Mouse (Mus musculus): ENCODE data around the gene Abcc3. TPM values are rescaled to one million over a fixed set of nuclear protein-coding genes. Genes with fewer than 3 reads are reported as not detected.
"Not testable (repeated sequence)": the region's sequence is repeated elsewhere in the genome, so short reads cannot be mapped to it uniquely, and the experiment has no call there.

The Abcc3 gene
- total RNA-seq, 2 experiments from 2014 or later, result 2.6 to 3.3 TPM

DNA sequence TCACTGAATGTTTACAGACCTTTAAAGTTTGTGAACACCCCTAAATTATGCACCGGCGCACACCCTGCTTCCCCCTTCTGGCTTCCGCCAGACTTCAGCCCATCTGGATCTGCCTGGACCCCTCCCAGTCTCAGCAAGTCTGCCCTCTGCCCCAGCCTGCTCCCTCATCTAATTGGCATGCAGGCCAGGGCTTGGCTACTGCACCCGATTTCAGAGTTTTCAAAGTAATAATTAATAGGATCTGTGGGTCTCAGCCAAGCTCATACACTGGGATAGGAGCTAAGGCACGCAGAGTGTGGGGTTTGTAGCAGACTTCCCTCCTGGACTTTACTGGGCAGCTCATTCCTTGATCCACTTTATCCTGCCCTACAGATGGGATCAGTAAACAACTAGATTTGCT lies 11.4 kb upstream of the Abcc3 start:
- intact Hi-C loops (cut with DNase I), result loop anchor here (2.0 to 5.0 kb wide), 4 partner anchors 61 to 167 kb away; partner anchors contain the start of gene Ankrd40
- DNase-seq, result no peak

DNA sequence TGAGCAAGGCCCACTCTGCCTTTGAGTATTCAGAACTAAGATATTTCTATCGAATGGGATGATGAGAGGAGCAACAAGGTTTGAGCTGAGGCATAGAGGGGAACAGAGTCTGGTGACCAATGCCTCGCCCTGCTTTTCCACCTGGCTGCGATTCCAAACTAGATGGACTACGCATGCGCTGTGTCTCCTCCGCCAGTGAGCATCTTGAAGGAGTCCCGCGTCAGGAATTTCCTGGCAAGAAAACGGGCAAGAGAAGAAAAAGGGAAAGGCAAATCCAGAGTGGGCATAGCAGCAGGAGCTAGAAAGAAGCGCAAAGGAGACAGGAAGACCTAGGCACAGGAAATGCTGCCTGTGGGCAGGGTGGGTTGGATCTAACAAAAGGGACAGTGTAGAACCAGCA lies 11.0 kb upstream of the Abcc3 start:
- DNase-seq, result no peak
- intact Hi-C loops (cut with DNase I), result loop anchor here (2.0 to 5.0 kb wide), 4 partner anchors 61 to 166 kb away; partner anchors contain the start of gene Ankrd40

DNA sequence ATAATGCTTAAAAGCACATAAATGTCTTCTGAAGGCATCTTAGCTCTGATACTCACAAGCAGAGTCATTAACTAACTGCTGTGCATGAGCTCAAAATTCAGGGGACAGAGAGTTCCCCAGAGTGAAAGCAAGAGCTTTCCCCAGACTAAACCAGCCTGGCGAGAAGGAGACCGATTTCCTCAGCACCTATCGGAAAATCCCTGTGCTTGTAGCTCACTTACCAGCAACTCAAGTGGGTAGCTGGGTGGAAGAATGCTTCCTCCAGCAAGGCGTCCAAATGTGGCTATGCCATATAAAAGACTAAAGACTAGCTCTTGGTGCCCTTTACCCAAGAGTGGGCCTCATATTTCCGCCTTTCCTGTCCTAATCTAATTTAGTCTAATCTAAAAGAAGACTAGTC lies 9.9 kb upstream of the Abcc3 start:
- intact Hi-C loops (cut with DNase I), result loop anchor here (5.0 kb wide), 2 partner anchors 140 to 165 kb away; no protein-coding TSS in a partner anchor

DNA sequence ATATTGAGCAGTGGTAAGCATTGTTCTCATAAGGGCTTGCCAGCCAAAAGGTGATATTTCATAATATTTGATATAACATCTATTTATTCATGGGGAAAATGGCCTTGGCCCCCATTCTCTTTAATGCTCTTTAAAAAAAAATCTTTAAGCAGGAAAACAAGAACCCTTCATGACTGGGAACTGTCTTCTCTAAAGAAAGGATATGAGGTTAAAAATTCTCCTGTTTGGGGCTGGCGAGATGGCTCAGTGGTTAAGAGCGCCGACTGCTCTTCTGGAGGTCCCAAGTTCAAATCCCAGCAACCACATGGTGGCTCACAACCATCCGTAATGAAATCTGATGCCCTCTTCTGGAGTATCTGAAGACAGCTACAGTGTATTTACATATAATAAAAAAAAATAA lies 9.2 kb upstream of the Abcc3 start:
- intact Hi-C loops (cut with DNase I), result loop anchor here (5.0 kb wide), 2 partner anchors 140 to 165 kb away; no protein-coding TSS in a partner anchor
- not testable (repeated sequence) for DNase-seq

More for the DNA sequence above, 9.9 kb upstream of the Abcc3 start:
- no peak for DNase-seq

DNA sequence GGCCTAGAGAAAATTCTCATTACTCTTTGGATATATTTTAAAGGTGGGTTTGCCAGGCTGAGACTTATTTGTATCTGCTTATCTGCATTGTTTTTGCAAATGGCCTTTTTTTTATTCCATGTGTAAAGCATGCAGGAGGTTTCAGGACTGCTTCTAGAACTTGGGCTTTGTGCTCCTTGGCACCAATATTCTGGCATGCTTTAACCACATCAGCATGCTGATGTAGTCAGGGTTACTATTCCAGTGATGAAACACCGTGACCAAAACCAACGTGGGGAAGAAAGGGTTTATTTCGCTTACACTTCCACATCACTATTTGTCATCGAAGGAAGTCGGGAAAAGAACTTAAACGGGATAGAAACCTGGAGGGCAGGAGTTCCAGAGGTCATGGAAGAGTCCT lies 8.2 kb upstream of the Abcc3 start:
- no peak for DNase-seq
- intact Hi-C loops (cut with DNase I), result loop anchor here (5.0 kb wide), 2 partner anchors 141 to 164 kb away; no protein-coding TSS in a partner anchor

DNA sequence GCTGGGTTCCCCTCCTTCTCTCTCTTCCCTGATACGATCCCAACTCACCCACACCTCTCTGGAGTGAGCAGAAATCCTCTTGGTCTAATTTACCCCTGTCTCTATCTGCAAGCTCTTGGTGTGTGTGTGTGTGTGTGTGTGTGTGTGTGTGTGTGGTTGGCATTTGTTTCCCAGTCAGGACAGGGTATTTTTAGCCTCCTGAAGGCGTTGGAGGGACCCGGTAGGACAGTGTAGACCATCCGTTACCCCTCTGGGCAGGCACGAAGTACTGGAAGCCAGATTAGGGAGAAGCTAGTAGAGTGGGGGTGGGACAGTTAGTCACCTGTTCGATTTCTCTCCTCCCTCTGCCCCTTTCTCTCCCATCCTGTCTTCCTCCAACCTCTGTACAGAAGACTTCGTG lies 1.3 kb upstream of the Abcc3 start:
- intact Hi-C loops (cut with DNase I), result no loop called here
- no peak for DNase-seq

DNA sequence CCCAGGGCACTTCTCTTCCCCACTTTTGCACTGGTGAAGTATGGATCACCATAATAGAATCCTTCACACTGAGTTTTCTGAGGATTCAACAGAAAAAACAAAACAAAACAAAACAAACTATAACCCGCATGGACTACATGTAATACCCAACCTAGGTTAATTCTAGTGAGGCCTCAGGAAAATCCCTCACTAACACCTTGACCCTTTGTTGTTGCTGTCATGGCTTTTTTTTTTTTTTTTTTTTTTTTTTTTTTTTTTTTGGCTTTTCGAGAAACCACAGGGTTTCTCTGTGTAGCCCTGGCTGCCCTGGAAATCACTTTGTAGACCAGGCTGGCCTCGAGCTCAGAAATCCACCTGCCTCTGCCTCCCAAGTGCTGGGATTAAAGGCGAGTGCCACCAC lies 693 bp upstream of the Abcc3 start:
- intact Hi-C loops (cut with DNase I); DNase-seq: not testable (repeated sequence)

DNA sequence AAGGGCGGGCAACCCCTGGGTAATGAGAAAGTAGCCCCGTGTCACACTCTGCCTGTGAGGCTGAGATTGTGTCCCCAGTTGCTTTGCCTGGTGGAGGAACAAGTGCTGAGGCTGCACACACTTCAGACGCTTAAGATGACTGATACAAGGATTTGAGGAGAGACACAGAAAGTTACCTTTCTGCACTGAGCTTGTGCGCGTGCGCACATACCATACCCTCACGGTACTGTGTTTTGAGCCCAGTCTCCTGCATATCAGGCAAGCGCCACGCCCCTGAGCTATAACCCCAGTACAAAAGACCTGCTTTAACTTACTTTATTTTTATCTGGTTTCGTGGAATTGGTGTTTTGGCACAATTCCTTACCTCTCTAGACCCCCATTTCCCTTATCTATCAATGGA lies 1.1 kb downstream of the Abcc3 start:
- DNase-seq, result no peak
- intact Hi-C loops (cut with DNase I), result no loop called here

DNA sequence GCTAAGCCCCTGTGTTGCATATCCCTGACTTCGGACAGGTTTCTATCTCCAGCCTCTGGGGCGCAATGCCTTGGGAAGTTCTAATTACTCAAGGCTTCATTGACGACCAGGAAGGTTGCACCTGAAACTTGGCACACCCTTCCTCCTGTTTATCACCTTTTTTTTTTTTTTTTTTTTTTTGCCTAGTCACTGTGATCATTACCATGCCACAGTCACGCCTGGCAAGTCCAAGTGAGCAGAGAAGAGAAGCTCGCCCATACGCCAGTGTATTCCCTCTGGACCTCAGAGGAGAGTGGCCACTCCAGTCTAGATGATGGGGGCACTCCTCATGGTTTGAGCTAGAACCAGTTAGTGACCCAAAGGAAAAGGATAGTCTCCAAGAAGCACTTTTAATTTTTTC lies 2.0 kb downstream of the Abcc3 start:
- DNase-seq, result no peak

DNA sequence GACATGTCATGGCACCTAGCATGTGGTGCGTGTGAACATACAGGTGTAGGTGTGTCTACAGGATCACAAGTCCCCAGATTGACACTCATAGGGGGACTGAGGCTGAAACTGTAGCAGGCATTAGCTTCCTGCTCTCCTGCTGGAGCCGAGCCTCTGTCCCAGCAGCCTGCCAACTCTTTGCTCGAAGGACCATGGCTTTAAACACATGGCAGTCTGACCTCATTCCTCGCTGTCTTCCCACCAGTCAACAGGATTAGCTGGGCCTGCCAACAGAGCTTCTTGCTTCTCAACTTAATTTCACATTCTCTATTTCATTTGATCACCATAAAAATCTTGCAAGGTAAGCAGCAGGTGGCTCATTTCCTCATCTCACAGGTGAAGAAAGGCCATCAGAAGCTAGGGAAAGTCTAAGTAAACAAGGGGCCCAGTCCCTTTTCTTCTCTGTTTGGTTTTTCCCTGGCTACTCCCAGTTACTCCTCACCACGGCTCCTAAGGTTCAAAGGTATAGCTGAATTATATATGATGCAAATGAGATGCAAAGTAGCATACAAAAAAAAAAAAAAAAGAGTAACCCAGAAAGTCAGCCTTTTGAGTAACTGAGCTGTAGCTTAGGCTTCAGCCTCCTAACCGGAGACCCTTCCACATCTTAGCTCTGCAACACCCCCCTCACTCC lies 2.9 kb downstream of the Abcc3 start:
- peak in 1 of 2 experiments; percentile 21 for DNase-seq
- intact Hi-C loops (cut with DNase I), result no loop called here

More for the DNA sequence above, 2.0 kb downstream of the Abcc3 start:
- intact Hi-C loops (cut with DNase I), result no loop called here

DNA sequence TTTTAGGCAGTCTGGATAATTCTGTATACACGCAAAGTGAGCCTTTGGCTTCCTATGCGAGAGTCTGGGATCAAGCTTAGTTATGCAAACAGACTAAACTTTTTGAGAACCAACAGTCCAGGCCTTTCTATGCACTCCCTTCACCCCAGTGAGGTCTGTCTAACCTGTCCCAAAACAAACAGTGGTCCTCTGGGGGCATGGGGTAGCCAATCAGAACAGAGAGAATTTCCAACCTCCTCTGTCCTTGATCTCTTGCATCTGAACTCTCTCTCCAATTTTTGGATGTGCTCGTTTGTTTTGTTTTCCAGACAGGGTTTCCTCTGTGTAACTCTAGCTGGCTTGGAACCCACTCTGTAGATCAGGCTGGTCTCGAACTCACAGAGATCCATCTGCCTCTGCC lies 3.8 kb downstream of the Abcc3 start:
- no peak for DNase-seq
- intact Hi-C loops (cut with DNase I), result no loop called here

DNA sequence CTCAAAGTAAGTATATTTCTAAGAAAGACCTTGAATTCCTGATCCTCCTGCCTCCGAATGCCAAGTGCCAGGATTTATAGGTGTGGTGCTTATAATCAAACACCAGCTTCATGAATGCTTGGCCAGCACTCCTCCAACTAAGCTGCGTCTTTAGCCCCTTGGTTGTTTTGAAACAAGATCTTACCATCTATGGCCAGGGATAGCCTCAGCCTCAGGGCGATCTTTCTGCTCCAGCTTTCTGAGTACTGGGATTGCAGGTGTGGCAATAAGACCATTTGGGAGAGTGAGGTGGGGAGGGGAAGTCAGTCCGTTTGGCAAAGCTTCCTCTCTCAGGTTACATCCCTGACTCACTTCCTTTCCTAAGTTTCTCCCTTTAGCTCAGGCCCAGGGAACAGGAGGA lies 5.0 kb downstream of the Abcc3 start:
- intact Hi-C loops (cut with DNase I), result no loop called here

DNA sequence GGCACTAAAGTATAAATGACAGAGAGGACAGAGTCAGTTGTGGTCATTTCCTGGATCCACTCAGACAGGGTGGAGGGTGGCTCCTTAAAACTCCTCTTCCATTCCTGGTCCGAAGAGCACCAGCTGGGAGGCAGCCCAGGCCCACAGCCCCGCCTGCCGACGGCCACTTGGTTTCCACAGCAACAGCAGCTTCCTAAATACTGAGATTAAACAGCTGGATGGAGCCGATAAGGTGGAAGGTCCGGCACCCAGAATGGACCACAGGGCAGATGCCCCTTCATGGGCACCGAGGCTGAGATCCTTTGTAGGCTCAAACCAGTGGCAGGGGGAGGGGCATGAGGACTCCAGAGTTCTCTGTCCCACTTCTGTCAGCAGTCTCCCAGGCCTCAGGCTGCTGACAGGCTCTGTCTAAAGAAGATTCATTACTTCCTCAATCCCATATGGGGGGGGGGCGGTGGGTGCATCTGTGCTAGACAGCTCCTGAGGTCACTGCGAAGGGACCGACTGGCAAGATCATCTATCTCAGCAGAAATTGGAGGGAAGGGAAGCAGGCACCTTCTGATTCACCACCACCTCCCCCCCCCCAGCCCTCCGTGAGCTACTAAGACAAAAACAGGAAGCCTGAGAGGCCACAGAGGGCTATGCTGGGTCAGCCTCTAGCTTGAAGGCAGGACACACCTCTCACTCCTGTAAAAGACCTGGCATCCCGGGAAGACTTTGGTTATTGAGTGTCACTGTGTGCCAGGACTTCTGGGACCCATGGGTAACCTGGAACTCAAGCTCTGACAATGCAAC lies 6.6 kb downstream of the Abcc3 start:
- peak; percentile 54 to 56 for DNase-seq
- intact Hi-C loops (cut with DNase I), result no loop called here

More for the DNA sequence above, 5.0 kb downstream of the Abcc3 start:
- DNase-seq, result no peak

DNA sequence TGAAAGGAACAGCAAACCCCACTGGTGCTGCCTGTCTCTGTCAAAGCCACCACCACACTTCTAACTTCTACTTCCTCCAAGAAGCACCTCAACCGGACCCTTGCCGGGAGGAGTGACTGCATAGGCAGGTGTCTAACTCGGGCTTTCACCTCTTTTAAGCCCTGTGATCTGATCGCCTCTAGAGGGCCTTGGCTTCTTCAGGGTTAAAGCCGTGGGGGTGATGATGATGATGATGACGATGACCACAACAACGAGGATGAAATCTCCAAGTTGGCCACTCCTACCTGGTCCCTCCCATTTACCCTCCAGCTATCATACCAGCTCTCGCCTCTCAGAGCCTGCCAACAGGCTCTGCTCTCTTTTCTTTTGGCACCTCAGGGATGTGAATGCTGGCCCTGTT lies 13.1 kb downstream of the Abcc3 start:
- DNase-seq, result no peak
- intact Hi-C loops (cut with DNase I), result no loop called here

DNA sequence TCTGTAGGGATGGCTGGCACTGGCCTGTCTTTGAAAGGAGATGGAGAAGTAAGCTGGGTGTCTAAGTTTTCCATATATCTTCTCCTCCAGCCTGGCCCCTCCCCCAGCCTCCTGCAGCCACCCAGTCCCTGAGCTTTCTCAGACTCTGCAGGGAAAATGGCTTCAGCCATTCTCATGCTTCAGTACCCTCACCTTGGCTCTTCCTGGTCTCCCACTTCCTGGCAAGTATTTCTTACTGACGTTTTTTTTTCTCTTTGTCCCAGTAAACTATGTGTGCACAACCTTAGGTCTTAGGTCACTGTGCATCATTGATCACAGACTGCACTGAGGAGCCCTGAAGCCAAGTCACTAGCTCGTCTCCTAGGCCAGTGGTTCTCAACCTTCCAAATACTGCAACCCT lies 13.7 kb downstream of the Abcc3 start:
- DNase-seq, result no peak
- intact Hi-C loops (cut with DNase I), result no loop called here

DNA sequence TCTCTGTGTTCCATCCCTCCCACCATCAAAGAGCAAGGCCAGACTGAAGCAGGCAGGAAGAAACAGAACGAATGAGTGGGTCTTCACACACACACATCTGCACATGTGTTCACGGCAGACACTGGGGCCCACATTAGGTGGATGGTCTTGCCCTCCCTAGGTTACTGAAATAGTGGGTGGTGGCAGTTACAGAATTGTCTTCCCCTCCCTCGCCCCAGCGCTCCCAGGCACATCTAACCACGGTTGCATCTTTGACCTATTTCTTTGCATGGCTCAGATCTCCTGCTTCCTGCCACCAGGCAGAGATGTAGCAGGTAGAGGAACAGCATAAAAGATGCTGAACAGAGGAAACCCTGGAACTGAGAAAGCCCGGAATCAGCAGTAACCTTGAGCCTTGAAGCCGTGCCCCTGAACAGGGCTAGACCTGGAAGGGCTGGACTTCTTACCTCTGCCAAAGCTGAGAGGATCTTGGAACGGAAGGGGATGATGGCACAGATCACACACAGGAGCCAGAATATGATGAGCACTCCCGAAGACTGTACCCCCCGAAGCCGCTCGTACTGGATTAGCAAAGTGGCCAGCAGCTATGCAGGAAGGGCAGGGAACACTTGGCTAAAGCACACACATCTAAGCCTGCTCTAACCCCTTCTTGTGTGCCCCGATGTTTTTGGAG lies 18.4 kb downstream of the Abcc3 start:
- intact Hi-C loops (cut with DNase I), result no loop called here
- no peak for DNase-seq

DNA sequence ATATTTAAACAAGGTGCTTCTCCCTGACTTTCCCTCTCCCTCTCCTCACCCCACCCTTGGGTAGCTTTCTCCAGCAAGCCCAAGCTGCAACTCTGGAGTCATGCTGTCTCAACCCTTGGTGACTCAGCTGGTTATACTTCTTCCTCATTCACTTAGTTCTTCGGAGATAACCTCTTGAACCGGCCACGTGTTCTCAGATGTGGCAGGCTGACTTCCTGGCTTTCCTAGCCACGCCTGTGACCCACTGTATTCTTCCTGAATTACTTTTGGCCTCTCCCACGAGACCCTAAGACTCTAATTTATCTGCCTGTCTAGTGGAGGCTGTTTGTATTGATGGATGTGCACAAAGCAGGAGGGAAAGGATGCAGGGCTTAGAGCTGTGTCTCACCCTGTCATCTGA lies 22.0 kb downstream of the Abcc3 start:
- DNase-seq, result no peak
- intact Hi-C loops (cut with DNase I), result no loop called here

DNA sequence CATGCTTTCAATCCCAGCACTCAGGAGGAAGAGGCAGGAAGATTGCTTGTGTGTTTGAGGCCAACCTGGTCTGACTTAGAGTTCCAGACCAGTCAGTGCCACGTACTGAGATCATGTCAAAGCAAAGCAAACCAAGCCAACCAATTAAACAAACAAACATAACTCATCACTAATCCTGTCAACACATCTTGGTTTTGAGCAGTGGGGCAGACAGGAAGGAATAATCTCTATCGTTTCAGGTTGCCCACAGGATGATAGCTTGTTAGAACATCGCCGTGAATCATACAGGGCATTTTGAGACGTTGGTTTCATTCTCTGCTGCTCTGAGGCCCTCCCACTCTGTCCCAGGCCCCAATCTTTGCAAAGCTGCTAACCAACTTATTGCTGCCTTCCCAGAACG lies 22.8 kb downstream of the Abcc3 start:
- intact Hi-C loops (cut with DNase I), result no loop called here
- DNase-seq, result no peak

DNA sequence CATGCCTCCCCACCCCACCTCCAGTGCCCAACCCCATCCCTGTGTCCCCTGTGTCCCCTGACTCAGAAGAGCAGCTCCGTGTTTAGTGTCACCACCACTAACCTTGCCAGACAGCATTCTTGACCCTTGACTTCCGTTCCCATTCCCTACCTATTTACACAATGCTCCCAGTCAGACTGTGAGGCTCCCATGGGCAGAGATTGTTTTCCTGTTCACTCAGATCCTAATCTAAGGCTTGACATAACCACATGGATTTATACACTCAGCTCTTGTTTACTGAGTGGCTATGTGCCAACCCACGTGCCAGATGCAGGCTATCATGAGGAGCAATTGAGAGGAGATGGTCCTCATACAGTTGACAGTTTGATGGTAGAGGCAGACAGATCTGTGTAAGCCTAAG lies 27.5 kb downstream of the Abcc3 start:
- intact Hi-C loops (cut with DNase I), result no loop called here
- DNase-seq, result no peak

DNA sequence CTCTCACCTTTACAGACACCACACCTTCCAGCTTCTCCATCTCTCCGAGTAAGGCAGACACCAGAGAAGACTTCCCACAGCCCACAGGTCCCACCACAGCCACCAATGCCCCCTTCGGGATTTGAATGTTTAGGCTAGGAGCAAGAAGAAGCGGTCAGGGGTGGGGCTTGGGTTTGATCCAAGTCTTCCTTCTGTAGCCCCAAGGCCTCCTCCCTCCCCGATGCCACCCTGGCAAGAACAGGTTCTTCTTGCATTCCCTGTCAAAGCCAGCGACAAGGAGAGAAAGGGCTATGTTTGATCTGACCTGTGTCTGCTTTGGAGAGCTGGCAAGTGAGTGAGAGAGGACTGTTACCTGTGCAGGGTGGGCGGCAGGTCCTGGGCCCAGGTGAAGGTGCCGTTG lies 29.1 kb downstream of the Abcc3 start:
- DNase-seq, result no peak
- intact Hi-C loops (cut with DNase I), result no loop called here

DNA sequence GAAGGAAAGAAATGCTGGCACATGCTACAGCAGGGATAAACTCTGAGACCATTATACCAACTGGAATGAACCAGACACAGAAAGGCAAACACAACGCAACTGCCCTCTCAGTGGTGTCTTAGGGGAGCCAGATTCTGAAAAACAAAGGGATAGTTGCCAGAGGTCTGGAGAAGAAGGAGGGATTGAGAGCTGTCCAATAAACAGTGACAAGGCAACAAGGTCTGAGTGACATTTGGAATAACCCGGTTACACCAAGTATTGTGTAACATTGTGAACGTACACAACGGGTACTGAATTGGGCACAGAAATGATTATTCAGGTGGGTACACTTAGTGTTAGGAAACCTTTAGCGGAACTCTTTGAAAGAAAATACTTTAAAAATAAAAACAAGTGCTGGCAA lies 30.7 kb downstream of the Abcc3 start:
- DNase-seq, result no peak
- intact Hi-C loops (cut with DNase I), result no loop called here
